Mouse (Mus musculus) heart, adult 2 months (tissue): ENCODE results near the gene Rhbdl1. TPM values are rescaled to one million over a fixed set of nuclear protein-coding genes. Genes with fewer than 3 reads are reported as not detected.

Experiments
- DNase-seq, 2 experiments: peaks; one replicate each; pipeline ENCODE4 v3.0.0; 2021
- H3K27ac ChIP-seq: fragments of 200-600 bp; 2 replicates; pipeline ENCODE4 v1.8.1; 2022
- H3K27me3 ChIP-seq: fragments of 200-500 bp; 2 replicates; pipeline ENCODE4 v1.6.1; 2012; ENCODE audit warnings: mild to moderate bottlenecking, low read length, inconsistent platforms, mixed read lengths; ENCODE audit not compliant: control insufficient read depth, insufficient read depth
- H3K36me3 ChIP-seq: fragments of 200-500 bp; 2 replicates; pipeline ENCODE4 v1.6.1; 2012; ENCODE audit warnings: low read length, inconsistent platforms; ENCODE audit not compliant: control insufficient read depth, insufficient read depth
- H3K4me1 ChIP-seq: fragments of 200-500 bp; 2 replicates; pipeline ENCODE4 v1.6.1; 2011; ENCODE audit warnings: low read length; ENCODE audit not compliant: control insufficient read depth, insufficient read depth
- H3K4me3 ChIP-seq: fragments of 200-600 bp; 2 replicates; pipeline ENCODE4 v1.8.1; 2022
- H3K79me2 ChIP-seq: fragments of 200-500 bp; replicated peaks from 2 replicates; pipeline ENCODE4 v1.6.1; 2012; ENCODE audit warnings: mild to moderate bottlenecking, inconsistent platforms, low read length, moderate library complexity, mixed read lengths; ENCODE audit not compliant: control insufficient read depth, insufficient read depth
- H3K9ac ChIP-seq: fragments of 200-500 bp; 2 replicates; pipeline ENCODE4 v1.6.1; 2012; ENCODE audit warnings: low read depth, mild to moderate bottlenecking, control low read depth, inconsistent platforms, low read length, mixed read lengths
- CTCF ChIP-seq: fragments of 200-600 bp; IDR thresholded peaks from 2 replicates; pipeline ENCODE4 v1.8.1; 2022; ENCODE audit warnings: antibody characterized with exemption, mild to moderate bottlenecking, moderate library complexity
- EP300 ChIP-seq: fragments of 200-500 bp; IDR thresholded peaks from 2 replicates; pipeline ENCODE4 v1.6.1; 2011; ENCODE audit warnings: low read depth, low read length, control low read depth; ENCODE audit not compliant: insufficient read depth
- POLR2A ChIP-seq: fragments of 200-500 bp; IDR thresholded peaks from 2 replicates; pipeline ENCODE4 v1.6.1; 2011; ENCODE audit warnings: mild to moderate bottlenecking, low read depth, low read length, control low read depth; ENCODE audit not compliant: insufficient read depth
- WGBS: fragments of 180-500 bp; shearing (Covaris S2); methylation state at CpG from one replicate; pipeline ENCODE4 v1.1.7; 2018; 5-methylcytosine and 5-hydroxymethylcytosine counted together
- intact Hi-C: fragments of 180-260 bp; cut with DNase I; formaldehyde crosslinking; loops from one replicate; pipeline ENCODE4 v1.15.1; 2025
- polyA plus RNA-seq: library from polyadenylated mRNA; depleted of rRNA; stranded (reverse); fragments of >200 nt; gene quantifications from 2 replicates; pipeline ENCODE4 v1.2.3, GENCODE M21; 2012
- total RNA-seq, 2 experiments: library from RNA; stranded (reverse); gene quantifications; 2 replicates each; pipeline ENCODE4 v1.2.3; 2021

Gene Rhbdl1
- total and polyA plus RNA-seq, 3 experiments: 0.55 to 4.9 (median 0.82) TPM

DNA sequence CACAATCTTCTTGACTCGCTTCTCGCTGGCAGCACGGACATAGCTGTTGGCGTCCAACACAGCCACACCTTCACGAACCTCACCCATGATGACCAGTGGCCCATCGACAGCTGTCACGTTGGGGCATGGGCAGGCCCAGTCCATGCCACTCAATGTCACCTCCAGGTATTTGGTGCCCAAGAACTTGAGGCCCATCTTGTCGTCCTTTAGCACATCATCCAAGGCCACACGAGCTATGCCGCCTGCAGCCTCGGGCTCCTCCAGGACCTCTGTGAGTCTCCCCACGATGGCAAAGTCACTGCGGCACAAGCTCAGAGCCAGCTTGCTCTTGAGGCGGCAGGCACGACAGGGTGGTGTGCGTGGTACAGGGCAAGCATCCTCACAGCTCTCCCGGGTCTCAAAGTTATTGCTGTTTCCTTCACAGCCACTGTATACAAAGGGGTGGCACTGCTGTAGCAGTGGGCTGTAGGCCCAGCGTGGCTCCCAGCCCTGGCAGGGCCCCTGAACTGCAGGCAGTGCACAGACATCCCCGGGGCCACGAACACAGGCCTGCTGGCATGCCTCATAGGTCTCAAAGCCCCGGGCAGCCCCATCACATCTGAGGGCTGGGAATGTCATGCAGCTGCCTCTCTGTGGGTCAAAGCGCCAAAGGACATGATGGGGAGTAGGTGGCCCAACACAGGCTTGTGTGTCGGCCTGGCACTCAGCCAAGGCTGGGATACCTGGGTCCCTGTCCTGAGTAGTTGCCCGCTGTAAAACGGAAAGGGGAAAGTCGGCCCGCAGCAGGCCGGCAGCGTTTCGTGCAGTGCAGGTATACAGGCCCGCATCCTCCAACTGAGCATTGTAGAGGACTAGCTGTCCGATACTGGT lies 40.9 kb upstream of the Rhbdl1 start:
- Histone ChIP-seq H3K4me1 (peaks cover 6% of the 10 kb centered on the region; the same call in 1 of the 2 replicates), H3K27ac (no peak overlapping the region), H3K9ac (no peak overlapping the region), H3K27me3 (no peaks in the 10 kb centered on the region), H3K36me3 (no peaks in the 10 kb centered on the region), H3K4me3 (no peak overlapping the region), H3K79me2 (no peaks in the 10 kb centered on the region)
- intact Hi-C loops: no loop called here
- WGBS: 92% methylated on average over 32 of the region's 32 CpGs
- DNase-seq: no peak
- no peak for TF ChIP-seq CTCF
- no peak for TF ChIP-seq POLR2A
- no peak for TF ChIP-seq EP300

DNA sequence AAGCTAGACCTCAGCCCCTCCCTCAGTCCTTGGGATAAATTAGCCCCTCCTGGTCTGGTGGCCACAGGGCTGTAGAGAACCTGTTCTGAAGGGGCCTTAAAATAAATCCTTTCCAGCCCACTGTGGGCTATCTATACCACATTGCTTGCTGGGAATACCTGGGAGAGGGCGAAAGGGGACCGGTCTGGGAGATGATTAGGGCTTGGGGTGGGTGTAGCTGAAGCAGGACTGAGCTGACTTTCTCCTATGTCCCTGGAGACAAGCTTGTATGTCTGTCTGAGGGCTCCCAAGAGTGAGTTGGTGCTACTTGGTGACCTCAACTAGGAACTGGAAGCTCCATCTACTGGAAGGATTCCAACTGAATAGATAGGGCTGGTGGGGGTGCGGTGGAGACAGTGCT lies 39.9 kb upstream of the Rhbdl1 start:
- no peak for TF ChIP-seq CTCF
- TF ChIP-seq POLR2A: no peak
- TF ChIP-seq EP300: no peak
- intact Hi-C loops: no loop called here
- Histone ChIP-seq H3K4me3 (no peak overlapping the region), H3K36me3 (no peaks in the 10 kb centered on the region), H3K4me1 (peaks cover 6% of the 10 kb centered on the region; the same call in 1 of the 2 replicates), H3K79me2 (no peaks in the 10 kb centered on the region), H3K27ac (no peak overlapping the region), H3K27me3 (no peaks in the 10 kb centered on the region), H3K9ac (no peak overlapping the region)
- WGBS: 69% methylated on average over 3 of the region's 3 CpGs
- DNase-seq: no peak

DNA sequence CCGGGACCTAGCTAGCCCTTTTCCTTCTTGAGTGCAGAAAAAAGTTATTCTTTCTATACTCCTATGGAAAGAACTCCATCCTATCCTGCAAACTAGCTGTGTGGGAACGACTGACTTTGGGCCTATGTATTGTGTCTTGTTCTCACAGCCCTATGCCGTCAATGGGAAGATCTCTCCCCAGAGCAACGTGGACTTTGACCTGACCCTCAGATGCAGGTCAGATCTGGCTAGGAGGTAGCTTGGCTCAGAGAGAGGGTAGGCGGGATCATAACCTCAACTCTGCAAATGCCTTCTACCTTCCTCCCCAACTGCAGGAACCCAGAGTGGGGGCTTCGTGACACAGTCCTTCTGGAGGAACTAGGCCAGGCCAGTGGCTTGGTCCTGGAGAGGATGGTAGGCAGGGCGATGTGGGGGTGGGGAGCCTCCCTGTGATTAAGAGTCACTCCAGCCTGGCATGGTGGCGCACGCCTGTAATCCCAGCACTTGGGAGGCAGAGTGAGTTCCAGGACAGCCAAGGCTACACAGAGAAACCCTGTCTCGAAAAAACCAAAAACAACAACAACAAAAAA lies 39.3 kb upstream of the Rhbdl1 start:
- peak overlapping the region; percentile 82 for H3K4me3 ChIP-seq
- no peaks in the 10 kb centered on the region for H3K27me3 ChIP-seq
- TF ChIP-seq CTCF: no peak
- TF ChIP-seq EP300: no peak
- TF ChIP-seq POLR2A: no peak
- H3K9ac ChIP-seq: no peak overlapping the region
- peaks cover 6% of the 10 kb centered on the region; the same call in 1 of the 2 replicates for H3K4me1 ChIP-seq
- 68% methylated on average over 10 of the region's 10 CpGs for WGBS
- intact Hi-C loops: no loop called here
- no peaks in the 10 kb centered on the region for H3K79me2 ChIP-seq
- no peak for DNase-seq
- no peaks in the 10 kb centered on the region for H3K36me3 ChIP-seq
- no peak overlapping the region for H3K27ac ChIP-seq

DNA sequence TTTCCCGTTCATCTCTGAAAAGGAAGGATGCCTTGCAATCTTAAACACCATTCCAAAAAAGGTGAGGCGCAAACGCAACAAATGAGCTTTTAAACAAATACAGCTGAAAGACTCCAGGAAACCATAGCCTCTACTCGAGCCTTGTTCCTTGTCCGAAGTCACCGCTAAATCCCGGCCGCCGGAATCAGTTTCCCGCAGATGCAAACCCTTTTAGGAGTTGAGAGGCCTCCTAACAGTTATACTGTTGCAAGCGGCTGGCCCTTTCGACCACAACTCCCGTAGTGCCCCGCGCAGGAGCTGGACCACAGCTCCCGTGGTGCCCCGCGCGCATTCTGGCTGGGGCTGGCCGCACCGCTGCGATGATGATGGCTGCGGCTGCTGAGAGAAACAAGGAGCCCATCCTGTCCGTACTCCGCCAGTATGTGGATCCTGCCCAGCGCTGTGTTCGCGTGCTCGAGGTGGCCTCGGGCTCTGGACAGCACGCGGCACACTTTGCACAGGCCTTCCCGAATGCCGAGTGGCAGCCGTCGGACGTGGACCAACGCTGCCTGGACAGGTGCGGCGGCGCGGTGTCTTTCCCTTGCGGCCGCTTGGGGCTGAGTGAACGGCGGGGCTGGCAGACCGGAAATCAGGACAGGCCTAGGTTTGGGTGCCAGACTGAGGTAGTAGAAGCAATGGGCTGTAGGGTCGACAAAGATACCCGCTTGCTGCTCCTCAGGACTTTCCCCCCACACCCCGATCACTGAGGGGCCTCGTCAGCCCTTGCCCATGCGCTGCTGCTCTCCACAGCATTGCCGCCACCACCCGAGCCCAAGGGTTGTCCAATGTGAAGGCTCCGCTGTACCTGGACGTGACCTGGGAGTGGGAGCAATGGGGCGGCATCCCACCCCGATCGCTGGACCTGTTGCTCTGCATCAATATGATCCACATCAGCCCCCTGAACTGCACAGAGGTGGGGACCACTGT lies 38.4 kb upstream of the Rhbdl1 start:
- TF ChIP-seq EP300 (0 out of 2 replicates have a peak, but pooled peaks have one; percentile 54), POLR2A (peak; percentile 90), CTCF (peak; percentile 35)
- H3K4me1 ChIP-seq: peaks cover 6% of the 10 kb centered on the region; the same call in 1 of the 2 replicates
- DNase-seq: peak; percentile 89 to 92
- H3K9ac ChIP-seq: peak overlapping the region; percentile 82
- H3K4me3 ChIP-seq: peak overlapping the region; percentile 82
- no peaks in the 10 kb centered on the region for H3K79me2 ChIP-seq
- WGBS: 1% methylated on average over 59 of the region's 59 CpGs
- peak overlapping the region; percentile 91 for H3K27ac ChIP-seq
- H3K27me3 ChIP-seq: no peaks in the 10 kb centered on the region
- intact Hi-C loops: no loop called here
- H3K36me3 ChIP-seq: no peaks in the 10 kb centered on the region

DNA sequence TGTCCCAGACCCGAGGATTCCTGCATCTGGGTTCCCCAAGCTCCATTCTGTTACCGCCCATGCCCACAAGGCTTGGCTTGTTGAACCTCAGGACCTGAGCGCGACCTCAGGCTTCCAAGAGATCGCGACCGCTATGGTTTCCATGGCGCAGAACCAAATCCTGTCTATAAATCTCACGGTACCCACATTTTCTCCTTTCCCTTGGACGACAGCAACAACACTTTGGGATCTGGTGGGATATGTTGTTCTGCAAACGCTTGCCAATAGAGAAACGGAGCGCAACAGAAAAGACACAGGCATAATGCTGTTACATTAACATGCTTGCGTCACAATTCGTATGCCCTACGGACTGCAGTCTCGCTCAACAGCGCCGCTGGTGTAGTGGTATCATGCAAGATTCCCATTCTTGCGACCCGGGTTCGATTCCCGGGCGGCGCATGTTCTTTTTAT lies 37.7 kb upstream of the Rhbdl1 start, which contains the start of gene Mettl26:
Gene Mettl26, plus strand, starts transcription at position 354 of the 450 bp plus-strand sequence.
- Histone ChIP-seq H3K4me3 (peak within 1 kb of the TSS; percentile 82), H3K27ac (peak within 1 kb of the TSS; percentile 91), H3K27me3 (no peaks in the 10 kb centered on the region), H3K36me3 (no peaks in the 10 kb centered on the region), H3K79me2 (no peaks in the 10 kb centered on the region), H3K4me1 (peaks cover 6% of the 10 kb centered on the region; the same call in 1 of the 2 replicates), H3K9ac (peak within 1 kb of the TSS; percentile 82)
- TF ChIP-seq CTCF: peak; percentile 50; the same call in 1 of the 2 replicates
- peak; percentile 82 for TF ChIP-seq EP300
- TF ChIP-seq POLR2A: no peak
- under 1% methylated on average over 25 of the region's 25 CpGs for WGBS
- intact Hi-C loops: no loop called here
- DNase-seq: peak; percentile 92 to 95
